Mouse (Mus musculus): ENCODE results near the gene Scube2.

The Scube2 gene

DNA sequence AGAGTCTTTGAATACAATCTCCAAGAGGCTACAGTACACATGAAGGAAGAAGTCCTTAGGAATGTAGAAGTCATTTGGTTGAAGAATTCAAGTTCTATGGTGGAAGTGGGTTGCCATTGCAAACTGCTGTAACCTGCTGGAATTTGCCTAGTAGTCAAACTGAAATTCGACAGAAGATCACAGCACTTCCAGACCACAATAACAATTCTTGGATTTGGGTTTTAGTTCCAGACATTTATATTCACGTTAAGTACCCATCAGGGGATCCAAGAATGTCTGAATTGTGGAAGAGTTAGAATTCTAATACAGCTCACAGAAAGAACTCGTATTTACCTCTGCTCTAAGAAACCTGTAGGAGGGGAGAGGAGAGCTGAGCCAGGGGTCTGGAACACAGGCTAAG lies 14.9 kb downstream of the Scube2 start:
- DNase-seq = no peak

DNA sequence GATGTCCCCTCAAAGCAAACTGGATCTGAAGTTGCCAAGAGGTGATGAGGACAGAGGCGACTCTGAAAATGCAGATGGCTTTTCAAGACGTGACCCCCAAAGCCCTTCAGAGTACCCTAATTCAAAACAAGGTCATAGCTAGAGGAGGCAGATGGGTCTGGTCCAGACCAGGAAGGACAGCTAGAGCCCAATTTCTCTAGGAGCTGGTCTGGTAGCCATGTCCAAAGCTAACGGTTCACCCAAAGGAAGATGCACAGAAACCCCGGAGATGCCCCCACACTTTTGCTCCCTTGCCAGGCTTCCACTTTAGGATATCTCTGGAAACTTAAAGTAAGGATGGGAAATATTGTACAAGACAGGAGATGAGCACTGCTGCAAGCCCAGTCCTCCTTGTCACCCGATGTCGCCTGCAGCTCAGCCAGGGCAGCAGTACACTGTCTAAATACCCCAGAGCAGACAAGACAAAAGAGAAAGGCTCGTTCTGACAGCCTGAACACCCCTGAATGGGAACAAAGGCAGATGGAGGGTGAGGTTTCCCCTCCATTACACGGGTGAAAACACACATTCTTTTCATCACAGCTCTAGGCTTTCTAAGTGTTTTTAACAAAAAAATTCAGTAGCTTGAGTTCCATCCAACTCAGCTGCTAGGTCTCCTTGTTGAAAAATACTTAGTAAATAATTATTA lies 15.6 kb downstream of the Scube2 start:
- no peak for DNase-seq

DNA sequence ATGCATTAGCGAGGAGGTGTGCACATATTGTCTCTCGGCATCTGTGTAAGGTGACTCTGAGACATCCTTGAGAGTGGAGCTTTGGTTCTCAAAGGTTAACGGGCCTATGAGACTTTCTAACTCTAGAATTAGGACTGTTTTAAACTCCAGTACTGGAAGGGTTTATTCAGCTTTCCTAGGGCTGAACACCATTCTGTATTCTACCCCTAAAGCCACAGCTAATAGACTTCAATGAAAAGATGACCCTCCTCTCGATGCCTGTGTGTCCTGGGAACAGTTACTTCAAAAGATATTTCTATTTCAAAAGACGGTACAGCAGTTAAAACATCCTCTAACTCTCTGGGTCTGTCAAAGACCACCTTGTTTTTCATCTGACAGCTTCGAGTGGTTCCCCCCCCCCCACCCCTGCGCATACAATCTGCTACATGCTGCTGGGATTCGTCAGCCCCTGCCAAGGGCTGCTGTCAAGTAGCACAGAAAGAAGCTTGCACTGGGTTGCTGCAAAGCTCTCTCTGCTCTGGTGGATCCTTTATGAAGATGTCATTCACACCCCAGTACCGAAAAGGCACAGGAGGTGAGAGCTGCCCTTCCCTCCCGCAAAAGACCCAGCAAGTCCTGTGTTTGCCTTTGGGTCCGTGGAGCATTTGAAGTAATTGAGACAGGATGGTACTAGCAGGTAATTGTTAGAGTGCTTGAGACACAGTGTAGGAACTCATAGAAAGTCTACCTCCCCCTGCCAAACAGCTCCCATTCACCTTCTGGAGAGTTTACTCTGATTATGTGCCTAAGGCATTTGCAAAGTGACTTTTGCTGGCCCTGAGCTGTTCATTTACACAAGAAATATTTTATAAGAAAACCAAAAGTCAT lies 16.4 kb downstream of the Scube2 start:
- no peak for DNase-seq

DNA sequence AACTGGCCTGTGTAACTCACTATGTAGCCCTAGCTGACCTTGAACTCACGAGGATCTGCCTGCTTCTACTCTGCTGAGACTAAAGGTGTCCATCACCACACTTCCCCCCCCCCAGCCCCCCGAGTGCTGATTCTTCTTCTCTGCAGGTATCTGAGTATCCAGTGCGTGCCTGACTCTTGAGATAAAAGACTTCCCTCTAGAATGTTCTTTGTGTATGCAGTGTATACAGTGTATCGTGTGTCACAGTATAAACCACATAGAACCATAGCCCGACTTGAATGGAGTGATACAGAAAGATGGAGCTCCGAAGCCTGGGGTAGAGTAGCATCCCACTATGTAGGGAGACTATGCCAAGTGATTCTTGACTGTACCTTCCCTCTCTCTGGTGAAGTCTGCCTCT lies 21.4 kb downstream of the Scube2 start:
- DNase-seq = no peak

DNA sequence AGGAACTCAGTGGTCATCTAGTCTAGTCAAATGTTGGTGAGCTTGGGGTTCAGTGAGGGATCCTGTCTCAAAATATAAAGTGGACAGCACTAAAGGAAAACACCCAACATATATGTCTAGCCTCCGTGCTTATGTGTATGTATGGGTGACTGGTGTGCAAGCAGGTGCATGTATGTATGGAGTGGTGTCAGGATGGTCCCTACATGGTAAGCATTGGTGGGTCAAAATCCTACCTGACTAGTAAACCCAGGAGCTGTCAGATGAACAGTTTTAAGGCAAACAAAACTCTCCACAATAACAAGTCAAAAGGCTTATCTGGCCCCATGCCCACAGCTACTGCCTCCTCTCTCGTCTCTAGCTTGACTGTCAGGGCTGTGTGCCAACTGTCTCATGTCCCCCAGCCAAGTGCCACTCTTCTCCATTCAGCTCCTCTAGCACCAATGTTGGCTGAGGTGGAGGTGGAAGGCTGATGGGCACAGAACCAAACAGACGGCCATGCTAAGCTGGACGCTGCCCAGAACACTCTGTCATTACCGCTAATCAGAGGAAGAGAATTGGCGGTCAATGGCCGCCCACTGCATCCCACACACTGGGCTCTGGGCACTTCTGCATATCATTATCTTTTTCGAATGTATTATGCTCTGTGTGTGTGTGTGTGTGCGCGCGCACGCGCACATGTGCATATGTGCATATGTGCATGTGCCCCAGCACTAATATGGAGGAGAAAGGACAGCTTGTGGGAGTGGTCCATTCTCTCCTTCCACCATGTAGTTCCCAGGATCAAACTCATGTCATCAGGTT lies 23.7 kb downstream of the Scube2 start:
- no peak for DNase-seq

DNA sequence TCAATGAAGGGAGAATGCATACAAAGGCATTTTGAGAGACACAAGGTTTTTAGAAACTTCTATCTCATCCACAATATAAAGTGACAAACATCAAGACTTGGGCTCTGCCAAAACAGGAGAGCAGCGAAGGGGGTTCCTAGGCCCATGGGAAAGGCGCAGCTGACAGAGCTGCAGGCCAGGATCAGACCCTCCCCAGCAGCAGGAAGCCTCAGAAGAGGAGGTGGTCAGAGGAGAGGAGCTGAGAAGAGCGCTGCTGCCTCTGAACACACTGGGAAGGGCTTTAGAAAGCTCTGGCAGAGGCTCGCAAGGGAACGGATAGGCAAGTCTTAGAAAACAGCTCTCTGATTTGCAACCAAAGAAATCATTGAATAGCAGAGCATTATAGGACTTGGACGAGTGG lies 24.4 kb downstream of the Scube2 start:
- DNase-seq = no peak

DNA sequence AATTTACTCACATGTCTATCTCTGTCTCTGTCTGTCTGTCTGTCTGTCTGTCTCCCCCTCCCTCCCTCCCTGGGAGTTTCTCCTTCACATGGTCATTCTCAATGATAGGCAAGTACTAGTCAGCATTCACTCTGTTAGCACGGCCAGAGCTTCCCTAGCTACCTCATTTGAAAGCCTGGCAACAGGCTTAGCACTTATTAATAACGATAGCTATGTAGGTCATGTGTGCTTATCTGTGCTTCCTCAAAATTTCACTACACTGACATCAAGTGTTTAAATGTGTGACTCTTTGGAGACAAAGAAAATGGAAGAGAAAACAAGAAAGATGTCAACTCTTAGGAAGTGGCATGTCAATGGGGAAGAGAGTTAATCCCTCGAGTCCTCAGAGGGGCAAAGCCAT lies 26.9 kb downstream of the Scube2 start:
- no peak for DNase-seq

DNA sequence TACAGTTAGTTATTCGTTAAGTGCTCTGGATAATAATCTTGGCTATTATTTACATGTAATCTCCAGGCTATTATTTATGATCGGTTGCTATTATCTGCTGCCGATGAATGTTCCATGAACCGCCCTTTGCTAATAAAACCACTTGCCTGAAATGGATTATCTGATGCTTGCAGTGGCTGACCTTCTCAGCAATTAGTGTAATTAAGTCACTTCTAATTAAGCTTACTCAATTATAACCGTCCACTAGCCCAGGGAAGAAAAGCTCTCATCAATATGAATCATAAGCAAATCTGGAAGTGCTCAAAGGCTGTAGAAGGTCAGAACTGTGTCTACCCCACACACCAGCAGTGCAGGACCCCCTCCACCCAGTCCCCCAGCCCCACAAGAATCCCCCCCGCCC lies 27.8 kb downstream of the Scube2 start:
- no peak for DNase-seq

DNA sequence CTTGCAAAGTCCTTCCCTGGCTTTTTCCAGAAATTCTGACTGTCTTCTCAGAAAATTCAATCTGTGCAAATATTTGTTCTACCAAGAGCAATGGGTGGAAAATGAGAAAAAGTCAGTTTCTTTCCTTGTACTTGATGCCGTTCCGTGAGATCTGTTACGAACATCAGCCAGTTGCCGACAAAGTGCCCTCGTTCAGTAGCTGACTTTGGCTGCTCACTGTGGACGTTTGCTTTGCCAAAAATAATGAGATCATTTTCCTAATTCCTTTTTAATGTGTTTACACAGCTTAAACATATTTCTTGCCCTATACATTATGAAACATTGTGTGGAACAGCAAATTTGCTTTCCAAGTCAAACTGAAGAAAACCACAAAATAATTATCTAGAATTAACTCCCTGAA lies 30.6 kb downstream of the Scube2 start:
- DNase-seq = no peak

DNA sequence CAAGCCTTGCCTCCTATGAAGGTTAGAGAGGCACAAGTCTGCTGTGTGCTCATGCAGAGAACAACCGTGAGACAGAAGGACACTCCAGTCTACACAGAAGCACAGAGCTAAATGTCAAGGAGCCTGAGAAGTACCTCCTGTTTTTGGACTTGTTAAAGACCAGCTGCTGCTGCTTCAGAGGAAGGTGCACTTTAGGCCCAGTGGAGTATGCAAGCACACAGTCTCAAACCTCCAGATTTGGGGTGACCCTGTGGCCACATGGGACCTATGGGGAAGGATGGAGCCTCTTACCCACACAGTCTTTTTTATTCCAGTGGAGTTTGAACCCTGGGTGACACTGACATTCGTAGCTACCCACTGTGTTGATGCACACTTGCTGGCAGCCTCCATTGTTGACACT lies 34.1 kb downstream of the Scube2 start:
- DNase-seq = no peak

DNA sequence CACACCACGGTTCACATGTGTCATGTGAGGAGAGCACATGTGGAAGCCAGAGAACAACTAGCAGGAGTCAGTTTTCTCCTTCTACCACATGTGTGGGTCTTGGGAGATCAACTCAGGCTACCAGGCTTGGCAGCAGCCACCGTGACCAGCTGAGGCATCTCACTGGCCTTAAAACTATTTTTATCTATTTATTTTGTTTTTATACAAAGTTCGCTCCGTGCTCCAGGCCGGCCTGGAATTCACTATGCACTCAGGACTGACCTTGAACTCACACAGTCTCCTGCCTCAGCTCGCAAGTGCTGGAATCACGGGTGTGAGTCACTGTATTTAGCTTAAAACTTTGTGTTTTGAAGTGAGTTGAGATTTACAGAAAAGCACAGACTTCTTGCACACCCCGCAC lies 38.6 kb downstream of the Scube2 start:
- DNase-seq = no peak

DNA sequence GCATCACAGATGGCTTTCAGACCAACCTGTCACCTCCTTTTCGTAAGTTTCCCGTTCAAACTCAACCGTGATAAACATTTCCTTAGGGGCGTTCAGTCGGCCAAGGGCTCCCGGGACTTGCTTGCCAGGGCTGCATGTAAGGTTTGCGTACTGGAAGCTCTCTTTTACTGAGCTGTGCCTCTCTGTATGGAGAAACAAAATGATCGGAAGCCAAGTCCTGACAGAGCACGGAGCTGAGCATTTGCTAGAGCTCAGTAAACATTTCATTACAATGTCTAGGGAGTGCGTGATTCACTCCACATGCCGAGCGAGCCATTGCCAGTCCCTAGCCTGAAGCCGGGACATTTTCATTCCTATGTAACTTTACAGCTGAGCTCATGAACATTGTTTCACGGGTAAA lies 40.2 kb downstream of the Scube2 start:
- no peak for DNase-seq

DNA sequence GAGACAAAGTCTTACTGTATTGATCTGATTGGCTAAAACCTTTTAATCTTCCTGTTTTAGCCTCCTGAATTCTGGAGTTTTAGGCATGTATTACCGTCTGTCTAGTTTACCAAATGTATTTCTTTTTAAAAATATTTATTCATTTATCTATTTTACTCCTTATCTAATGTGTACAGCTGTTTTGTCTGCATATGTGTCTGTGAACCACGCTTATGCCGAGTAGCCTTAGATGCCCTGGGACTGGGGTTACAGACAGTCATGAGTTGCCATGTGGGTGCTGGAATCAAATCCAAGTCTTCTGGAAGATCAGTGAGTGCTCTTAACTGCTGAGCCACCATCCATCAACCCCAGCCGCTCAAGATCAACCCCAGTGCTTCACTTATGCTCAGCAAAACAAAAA lies 46.9 kb downstream of the Scube2 start:
- no peak for DNase-seq

DNA sequence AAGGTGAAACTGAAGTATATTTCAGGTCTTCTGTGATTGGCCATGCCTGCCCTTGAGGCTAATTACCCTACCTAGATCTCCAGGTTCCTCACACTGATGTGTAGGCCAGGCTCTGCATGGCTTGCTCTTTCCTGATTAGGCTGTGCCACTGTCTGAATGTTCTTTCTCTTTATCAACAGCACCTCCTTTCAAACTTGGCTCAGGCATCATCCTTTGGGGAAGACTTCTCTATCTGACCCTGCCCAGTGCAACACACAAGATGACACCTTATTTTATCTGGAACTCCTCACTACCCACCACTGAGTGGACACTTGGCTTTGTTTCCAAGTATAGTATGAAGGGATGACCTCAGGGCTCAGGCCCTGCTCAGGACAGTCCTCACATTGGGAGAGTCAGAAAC lies 47.5 kb downstream of the Scube2 start:
- no peak for DNase-seq

DNA sequence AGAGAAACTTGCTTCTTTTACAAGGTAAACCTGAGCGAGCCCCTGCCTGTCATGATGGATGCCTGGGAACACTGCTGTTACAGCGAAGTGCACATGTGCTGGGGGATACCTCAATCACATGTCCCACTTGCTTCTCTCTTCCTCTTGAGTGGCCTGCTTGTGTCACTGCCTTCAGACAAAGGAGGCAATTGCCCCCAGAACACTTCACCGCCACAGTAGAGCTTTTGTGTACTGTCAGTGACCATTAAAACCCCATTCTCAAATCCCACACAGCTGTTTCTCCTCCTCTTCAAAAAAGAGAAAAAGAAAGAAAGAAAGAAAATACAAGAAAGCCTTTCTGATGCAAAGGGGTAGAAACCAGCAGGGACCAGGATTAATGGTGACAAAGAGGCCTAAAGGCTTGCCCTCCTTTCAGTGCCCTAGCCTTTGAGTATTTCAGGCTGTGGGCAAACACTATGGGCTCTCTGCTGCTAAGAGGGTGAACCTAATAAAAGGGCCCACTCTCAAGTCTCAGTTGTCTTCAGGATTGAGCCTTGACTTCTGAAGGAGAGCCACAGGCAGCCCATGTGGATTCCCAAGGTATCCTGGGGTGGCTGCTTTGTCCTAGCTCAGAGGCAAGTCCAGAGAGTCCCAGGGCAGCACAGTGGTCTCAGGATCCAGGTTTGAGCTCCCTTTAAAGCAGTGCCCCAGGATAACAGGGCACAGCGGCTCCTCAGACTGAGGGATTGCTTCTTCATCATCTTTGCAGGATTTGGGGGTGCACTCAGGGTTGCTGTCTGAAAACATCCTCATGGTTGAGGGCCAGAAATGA lies 51.9 kb downstream of the Scube2 start:
- no peak for DNase-seq

DNA sequence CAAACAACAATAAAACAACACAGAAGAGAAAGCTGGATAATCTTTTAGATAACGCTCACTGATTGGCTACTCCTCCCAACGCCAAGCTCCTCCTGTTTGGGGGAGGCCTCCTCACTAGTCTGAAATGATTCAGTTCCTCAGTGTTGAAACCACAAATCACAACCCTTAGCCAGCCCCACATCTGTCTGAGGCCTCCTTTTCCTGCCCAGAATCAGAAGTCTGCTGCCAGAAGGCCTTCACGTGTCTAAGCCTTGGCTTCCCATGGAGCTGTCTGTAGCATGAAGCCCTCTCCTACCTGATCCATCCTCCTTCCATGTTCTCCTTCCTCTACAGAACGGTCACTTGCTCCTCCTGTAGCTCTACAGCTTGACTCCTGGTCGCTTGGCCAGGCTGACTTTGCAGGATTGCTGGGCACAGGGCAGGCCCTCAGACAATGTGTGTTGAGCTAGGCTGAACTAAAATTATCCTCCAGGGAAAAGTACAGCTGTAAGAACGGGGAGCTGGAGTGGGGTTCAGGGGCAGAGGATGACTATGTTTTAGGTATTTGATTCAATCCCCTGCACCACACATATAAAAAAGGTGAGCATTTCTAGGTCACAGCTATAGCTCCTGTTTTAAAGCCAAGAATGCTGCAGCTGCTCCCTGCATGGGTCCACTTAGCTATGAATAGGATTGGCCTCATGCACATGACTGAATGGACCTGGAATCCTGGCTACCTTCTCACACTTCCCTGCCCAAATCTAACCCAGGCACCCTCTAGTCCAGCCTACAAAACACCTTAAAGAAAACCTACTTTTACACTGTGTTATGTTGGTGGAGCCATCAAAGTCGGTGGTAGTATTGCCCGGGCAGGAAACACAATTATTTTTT lies 57.6 kb downstream of the Scube2 start:
- no peak for DNase-seq

DNA sequence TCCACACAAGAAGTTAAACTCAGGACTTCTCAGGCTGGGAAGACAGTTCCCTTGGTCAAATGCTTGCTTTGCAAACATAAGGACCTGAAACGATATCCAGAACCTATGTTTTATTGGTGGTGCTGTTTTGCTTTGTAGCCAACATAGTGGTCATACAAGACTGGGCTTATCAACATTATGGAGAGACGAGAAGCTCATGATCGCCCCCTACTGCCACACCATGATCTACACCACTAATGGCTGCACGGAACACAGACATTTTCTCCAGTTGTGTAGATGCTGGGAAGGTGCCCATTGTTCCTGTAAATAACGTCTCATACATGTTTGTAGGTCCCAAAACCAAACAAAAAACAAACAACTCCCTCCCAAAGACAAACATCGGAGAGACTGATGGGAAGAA lies 60.6 kb downstream of the Scube2 start:
- DNase-seq = peak; percentile 54

DNA sequence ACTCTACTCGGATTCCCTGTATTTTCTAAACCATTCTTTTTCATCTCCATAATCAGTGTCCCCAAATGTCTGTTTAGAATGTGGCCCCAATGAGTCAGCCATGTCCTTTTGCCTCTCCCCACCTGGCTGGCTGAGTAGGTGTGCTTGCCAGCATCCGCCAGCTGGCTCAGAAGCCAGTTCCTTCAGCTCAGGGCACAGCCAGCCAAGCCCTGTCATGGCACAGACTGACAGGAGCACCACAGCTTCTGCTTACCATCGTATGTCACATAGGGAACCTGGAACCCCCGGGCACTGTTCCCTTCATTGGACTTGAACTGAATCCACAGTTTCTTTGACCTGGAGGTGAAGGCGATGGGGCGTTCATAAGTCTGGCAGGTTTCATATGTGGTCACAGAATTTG lies 61.1 kb downstream of the Scube2 start:
- DNase-seq = no peak

DNA sequence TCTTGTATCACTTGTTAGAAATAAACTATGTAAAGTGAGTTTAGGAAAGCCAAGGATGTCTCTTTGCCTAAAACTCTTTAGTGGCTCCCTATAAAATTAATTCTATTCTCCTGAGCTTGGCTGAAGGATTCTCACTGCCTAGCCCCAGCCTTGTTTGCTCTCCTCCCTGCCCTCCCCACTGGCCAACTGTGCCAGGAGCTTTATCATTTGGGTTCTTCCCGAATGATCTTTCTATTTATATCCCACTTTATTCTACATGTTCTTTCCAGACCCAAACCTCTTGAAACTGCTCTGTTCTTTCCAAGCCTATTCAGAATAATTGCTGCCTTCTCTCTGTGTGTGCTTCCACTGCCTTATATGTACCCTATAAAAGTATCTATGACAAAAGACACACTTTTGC lies 62.0 kb downstream of the Scube2 start:
- no peak for DNase-seq

DNA sequence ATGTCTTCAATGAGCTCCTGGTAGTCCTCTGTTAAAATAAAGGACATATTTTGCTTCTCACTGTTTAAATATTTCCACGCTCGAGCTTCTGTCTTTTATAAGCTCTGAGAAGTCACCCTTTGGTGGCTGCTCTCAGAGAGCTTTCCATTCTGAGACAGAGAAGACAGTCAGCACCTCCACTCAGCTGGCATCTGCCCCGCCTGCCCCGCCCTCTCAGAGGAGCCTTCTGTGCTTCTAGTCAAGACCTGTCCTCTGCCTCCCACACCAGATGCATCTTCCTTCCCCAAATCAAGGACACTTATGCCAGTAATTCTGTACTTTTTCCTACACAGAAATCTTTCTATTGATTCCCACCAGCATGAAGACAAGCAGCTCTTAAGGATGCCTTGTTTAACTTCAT lies 64.9 kb downstream of the Scube2 start:
- no peak for DNase-seq

DNA sequence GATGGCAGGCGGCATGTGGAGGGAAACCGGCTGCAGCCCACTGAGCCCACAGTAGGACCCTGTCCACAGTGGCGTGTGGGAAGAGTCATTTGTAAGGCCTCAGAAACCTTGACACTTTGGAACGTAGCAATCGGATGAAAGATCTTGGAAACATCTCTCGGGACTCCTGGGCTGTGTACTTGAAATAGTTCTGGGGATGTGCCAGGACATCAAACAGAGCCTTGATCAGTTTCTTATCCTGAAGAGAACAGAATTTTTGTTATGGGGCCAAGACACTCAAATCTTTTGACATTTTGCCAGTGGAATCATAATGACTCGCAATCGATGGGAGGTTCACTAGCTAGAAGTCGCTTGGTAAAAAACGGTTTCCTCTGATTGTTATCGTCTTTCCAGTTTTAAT lies 66.3 kb downstream of the Scube2 start:
- DNase-seq = no peak

DNA sequence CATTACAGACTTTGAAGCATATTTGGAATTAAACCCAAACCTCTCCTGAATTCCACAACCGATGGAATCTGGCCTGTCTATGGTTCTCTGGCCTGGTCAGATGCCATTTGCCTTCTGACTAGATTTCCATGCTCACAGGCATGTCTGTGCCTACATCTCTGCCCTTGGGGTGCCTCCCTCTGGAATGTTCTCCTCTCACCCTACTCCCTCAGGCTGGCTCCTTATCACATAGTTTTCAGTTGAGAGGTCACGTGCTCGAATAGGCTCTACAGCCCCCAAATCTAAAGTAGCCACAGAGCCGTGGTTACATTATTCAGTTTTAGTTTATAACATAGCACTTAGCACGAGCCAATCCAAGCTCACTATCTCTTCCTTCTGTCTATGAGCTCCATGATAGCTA lies 69.9 kb downstream of the Scube2 start:
- DNase-seq = no peak

Data from kidney, adult 18-20 months (tissue).